ENCODE assay signal across 17 mouse cellular contexts in genomic region chr4:14023866-14024454, GRCm38 (mm10).
DNase-seq lines count a peak whose midpoint lies in the region; ATAC-seq and TF ChIP-seq lines count a peak whose summit lies in the region.
"Had no signal": no experiment of that assay in that cellular context is flagged by ENCODE, and none has a peak within 500 bp of the region (broad histone marks: within the 10 kb centered on the region; RNA-seq: fewer than 3 reads in every experiment).

No protein-coding gene starts in this region.

- no peak for DNase-seq in heart, adult 11 months
- no peak for DNase-seq in limb, embryonic 10.5 days (ENCODE audit: low spot score)
- peak; percentile 3 to 15 for DNase-seq in kidney, postnatal 4 days
- no peak for DNase-seq in spleen, postnatal 14 days (ENCODE audit: low spot score in 2 of 2)
- DNase-seq in forebrain, postnatal 0 days, result no peak
- DNase-seq: B cell, adult 2 months; cerebellum, postnatal 25 days; heart, postnatal 4 days; lung, postnatal 14 days; right cerebral cortex, postnatal 25 days; thymus, postnatal 4 days had no signal

- WGBS in heart, embryonic 15.5 days, result 33% methylated on average over 1 of the region's 1 CpGs
- 18% methylated on average over 1 of the region's 1 CpGs for WGBS in limb, embryonic 13.5 days
- WGBS in limb, embryonic 10.5 days, result 78% methylated on average over 1 of the region's 1 CpGs
- 18% methylated on average over 1 of the region's 1 CpGs for WGBS in embryonic facial prominence, embryonic 12.5 days
- WGBS in forebrain, postnatal 0 days, result 56% methylated on average over 1 of the region's 1 CpGs

- no peaks in the 10 kb centered on the region for H3K9me3 ChIP-seq in heart, embryonic 15.5 days (replicated peaks)
- no peaks in the 10 kb centered on the region for H3K9me3 ChIP-seq in limb, embryonic 13.5 days
- H3K9me3 ChIP-seq in limb, embryonic 10.5 days (replicated peaks), result no peaks in the 10 kb centered on the region
- no peaks in the 10 kb centered on the region for H3K9me3 ChIP-seq in embryonic facial prominence, embryonic 12.5 days
- no peaks in the 10 kb centered on the region for H3K9me3 ChIP-seq in forebrain, postnatal 0 days (ENCODE audit: low read length)
- H3K9me3 ChIP-seq: forebrain, embryonic 13.5 days had no signal

- H3K36me3 ChIP-seq in heart, embryonic 15.5 days, result no peaks in the 10 kb centered on the region
- no peaks in the 10 kb centered on the region for H3K36me3 ChIP-seq in limb, embryonic 13.5 days
- no peaks in the 10 kb centered on the region for H3K36me3 ChIP-seq in limb, embryonic 10.5 days
- no peaks in the 10 kb centered on the region for H3K36me3 ChIP-seq in embryonic facial prominence, embryonic 12.5 days
- H3K36me3 ChIP-seq in forebrain, postnatal 0 days (ENCODE audit: insufficient read depth), result no peaks in the 10 kb centered on the region

- no peak overlapping the region for H3K27ac ChIP-seq in heart, embryonic 15.5 days
- H3K27ac ChIP-seq in limb, embryonic 13.5 days, result no peak overlapping the region
- H3K27ac ChIP-seq in limb, embryonic 10.5 days, result no peak overlapping the region
- 0 out of 2 replicates have a peak overlapping the region, but pooled peaks have one; percentile 30 for H3K27ac ChIP-seq in embryonic facial prominence, embryonic 12.5 days
- H3K27ac ChIP-seq in forebrain, postnatal 0 days (ENCODE audit: low read depth, low read length), result no peak overlapping the region
- H3K27ac ChIP-seq: forebrain, embryonic 13.5 days; liver, embryonic 14.5 days had no signal

- no peak for TF ChIP-seq CTCF in forebrain, postnatal 0 days (IDR thresholded peaks at IDR 0.05; ENCODE audit: low read depth)

- H3K27me3 ChIP-seq in heart, embryonic 15.5 days, result no peaks in the 10 kb centered on the region
- no peaks in the 10 kb centered on the region for H3K27me3 ChIP-seq in limb, embryonic 13.5 days
- no peaks in the 10 kb centered on the region for H3K27me3 ChIP-seq in limb, embryonic 10.5 days (ENCODE audit: low read depth, poor library complexity, severe bottlenecking)
- H3K27me3 ChIP-seq in embryonic facial prominence, embryonic 12.5 days, result no peaks in the 10 kb centered on the region
- H3K27me3 ChIP-seq in forebrain, postnatal 0 days (ENCODE audit: insufficient read depth, low read length), result no peaks in the 10 kb centered on the region
- H3K27me3 ChIP-seq: forebrain, embryonic 13.5 days had no signal

- no peak overlapping the region for H3K4me2 ChIP-seq in heart, embryonic 15.5 days
- no peak overlapping the region for H3K4me2 ChIP-seq in limb, embryonic 13.5 days (replicated peaks)
- H3K4me2 ChIP-seq in embryonic facial prominence, embryonic 12.5 days (replicated peaks), result no peak overlapping the region
- no peak overlapping the region for H3K4me2 ChIP-seq in forebrain, postnatal 0 days (ENCODE audit: low read depth)
- H3K4me2 ChIP-seq: forebrain, embryonic 13.5 days had no signal

- no peaks in the 10 kb centered on the region for H3K4me1 ChIP-seq in heart, embryonic 15.5 days (replicated peaks)
- peaks cover 5% of the 10 kb centered on the region; the same call in 1 of the 2 replicates for H3K4me1 ChIP-seq in limb, embryonic 13.5 days
- no peaks in the 10 kb centered on the region for H3K4me1 ChIP-seq in limb, embryonic 10.5 days
- peaks cover 7% of the 10 kb centered on the region; the same call in 1 of the 2 replicates for H3K4me1 ChIP-seq in embryonic facial prominence, embryonic 12.5 days
- no peaks in the 10 kb centered on the region for H3K4me1 ChIP-seq in forebrain, postnatal 0 days (ENCODE audit: insufficient read depth)
- H3K4me1 ChIP-seq: forebrain, embryonic 13.5 days had no signal

- H3K9ac ChIP-seq in heart, embryonic 15.5 days, result no peak overlapping the region
- H3K9ac ChIP-seq in limb, embryonic 13.5 days, result no peak overlapping the region
- no peak overlapping the region for H3K9ac ChIP-seq in embryonic facial prominence, embryonic 12.5 days
- no peak overlapping the region for H3K9ac ChIP-seq in forebrain, postnatal 0 days
- H3K9ac ChIP-seq: forebrain, embryonic 13.5 days; liver, embryonic 14.5 days had no signal

- no peak overlapping the region for H3K4me3 ChIP-seq in heart, embryonic 15.5 days
- no peak overlapping the region for H3K4me3 ChIP-seq in limb, embryonic 13.5 days
- H3K4me3 ChIP-seq in limb, embryonic 10.5 days, result no peak overlapping the region
- H3K4me3 ChIP-seq in embryonic facial prominence, embryonic 12.5 days, result no peak overlapping the region
- no peak overlapping the region for H3K4me3 ChIP-seq in forebrain, postnatal 0 days (ENCODE audit: low read depth, low read length)
- H3K4me3 ChIP-seq: forebrain, embryonic 13.5 days had no signal

- ATAC-seq in heart, embryonic 15.5 days (replicated peaks; ENCODE audit: insufficient number of reproducible peaks, insufficient read depth, low FRiP score, low read depth), result peak; percentile 62; the same call in 1 of the 2 replicates
- ATAC-seq in limb, embryonic 13.5 days (ENCODE audit: low FRiP score, low read depth), result peak; percentile 67; the same call in 1 of the 2 replicates
- ATAC-seq in embryonic facial prominence, embryonic 12.5 days (ENCODE audit: insufficient number of reproducible peaks, insufficient read depth, low FRiP score, low TSS enrichment), result no peak
- no peak for ATAC-seq in forebrain, postnatal 0 days
- ATAC-seq: forebrain, embryonic 13.5 days; intestine, embryonic 16.5 days had no signal

Comparison
In these comparisons a context has a peak if more than half of its experiments do, and no peak if none do; other contexts are left out.
1. ATAC-seq: peak in heart, embryonic 15.5 days (single experiment) and limb, embryonic 13.5 days (single experiment); none in embryonic facial prominence, embryonic 12.5 days (single experiment) and forebrain, postnatal 0 days (single experiment).
2. DNase-seq: peak in kidney, postnatal 4 days (2 of 2); none in heart, adult 11 months (single experiment), limb, embryonic 10.5 days (single experiment), spleen, postnatal 14 days (0 of 2) and forebrain, postnatal 0 days (single experiment).